Mouse (Mus musculus): ENCODE data around the gene Slc27a3. TPM values are rescaled to one million over a fixed set of nuclear protein-coding genes. Genes with fewer than 3 reads are reported as not detected.

Slc27a3 gene
- polyA plus RNA-seq, 1 experiment from 2014 or later = 5.2 TPM

GRCm38 (mm10) chr3:90342853-90343252 lies 46.9 kb downstream of the Slc27a3 start:
- DNase-seq (ENCODE audit: low spot score) = peak; percentile 11

DNA sequence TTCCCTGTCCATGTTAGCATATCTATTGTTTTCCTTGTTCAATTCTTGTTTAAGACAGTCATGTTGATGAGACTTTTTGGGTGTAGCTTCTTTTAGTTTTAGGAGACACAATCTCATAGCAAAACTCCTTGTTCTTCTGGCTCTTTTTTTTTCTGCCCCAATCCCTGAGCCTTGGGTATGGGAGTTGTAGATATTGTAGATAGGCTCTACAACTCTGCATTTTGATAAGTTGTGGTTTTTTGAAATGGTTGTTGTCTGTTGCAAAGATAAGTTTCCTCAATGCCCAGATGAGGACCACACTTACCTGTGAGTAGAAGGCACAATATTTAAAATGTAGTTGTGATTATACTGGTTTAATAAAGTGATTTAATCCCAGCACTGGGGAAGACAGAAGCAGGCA lies 49.6 kb downstream of the Slc27a3 start:
- DNase-seq (ENCODE audit: low spot score) = no peak

GRCm38 (mm10) chr3:90338190-90338589 lies 51.5 kb downstream of the Slc27a3 start:
- no peak for DNase-seq (ENCODE audit: low spot score)

- DNase-seq (ENCODE audit: low spot score) = no peak
Observed at GRCm38 (mm10) chr3:90335517-90335916, 54.2 kb downstream of the Slc27a3 start.

Other genes starting within 250 kb of the Slc27a3 start
- 2,641 and 2,777 TPM in 2 replicates for gene Rps27, start 176.3 kb downstream of the Slc27a3 start, polyA plus RNA-seq (2015; fragmentation: Nextera tagmentation; extraction: Ambion mirVana)
- gene Rab13, start 176.2 kb downstream of the Slc27a3 start, polyA plus RNA-seq (2015; fragmentation: Nextera tagmentation; extraction: Ambion mirVana) = 5.0 and 5.8 TPM in 2 replicates
- gene Jtb, start 158.3 kb downstream of the Slc27a3 start, polyA plus RNA-seq (2015; fragmentation: Nextera tagmentation; extraction: Ambion mirVana) = 169 and 171 TPM in 2 replicates
- 3.3 and 3.9 TPM in 2 replicates for gene Creb3l4, start 146.4 kb downstream of the Slc27a3 start, polyA plus RNA-seq (2015; fragmentation: Nextera tagmentation; extraction: Ambion mirVana)
- 92.7 and 96.1 TPM in 2 replicates for gene Slc39a1, start 141.8 kb downstream of the Slc27a3 start, polyA plus RNA-seq (2015; fragmentation: Nextera tagmentation; extraction: Ambion mirVana)
- gene Crtc2, start 135.8 kb downstream of the Slc27a3 start, polyA plus RNA-seq (2015; fragmentation: Nextera tagmentation; extraction: Ambion mirVana) = 16.1 and 21.1 TPM in 2 replicates
- gene Dennd4b, start 124.8 kb downstream of the Slc27a3 start, polyA plus RNA-seq (2015; fragmentation: Nextera tagmentation; extraction: Ambion mirVana) = 9.4 TPM in 2 replicates
- gene Gatad2b, start 96.8 kb downstream of the Slc27a3 start, polyA plus RNA-seq (2015; fragmentation: Nextera tagmentation; extraction: Ambion mirVana) = 10.1 and 14.1 TPM in 2 replicates
- 14.5 and 15.7 TPM in 2 replicates for gene Ints3, start 43.7 kb upstream of the Slc27a3 start, polyA plus RNA-seq (2015; fragmentation: Nextera tagmentation; extraction: Ambion mirVana)
- gene Npr1, start 75.9 kb upstream of the Slc27a3 start, polyA plus RNA-seq (2015; fragmentation: Nextera tagmentation; extraction: Ambion mirVana) = 2.5 and 2.6 TPM in 2 replicates
- gene Ilf2, start 86.2 kb upstream of the Slc27a3 start, polyA plus RNA-seq (2015; fragmentation: Nextera tagmentation; extraction: Ambion mirVana) = 137 and 146 TPM in 2 replicates
- 61.9 and 65.5 TPM in 2 replicates for gene Snapin, start 101.1 kb upstream of the Slc27a3 start, polyA plus RNA-seq (2015; fragmentation: Nextera tagmentation; extraction: Ambion mirVana)
- 162 and 169 TPM in 2 replicates for gene Chtop, start 119.6 kb upstream of the Slc27a3 start, polyA plus RNA-seq (2015; fragmentation: Nextera tagmentation; extraction: Ambion mirVana)
- 46.7 and 50.4 TPM in 2 replicates for gene S100a1, start 124.5 kb upstream of the Slc27a3 start, polyA plus RNA-seq (2015; fragmentation: Nextera tagmentation; extraction: Ambion mirVana)
- 146 and 154 TPM in 2 replicates for gene S100a13, start 124.5 kb upstream of the Slc27a3 start, polyA plus RNA-seq (2015; fragmentation: Nextera tagmentation; extraction: Ambion mirVana)
- 43.5 and 47.3 TPM in 2 replicates for gene S100a14, start 136.9 kb upstream of the Slc27a3 start, polyA plus RNA-seq (2015; fragmentation: Nextera tagmentation; extraction: Ambion mirVana)
- gene S100a16, start 147.3 kb upstream of the Slc27a3 start, polyA plus RNA-seq (2015; fragmentation: Nextera tagmentation; extraction: Ambion mirVana) = 136 and 139 TPM in 2 replicates
- 9.9 and 11.5 TPM in 2 replicates for gene S100a3, start 170.6 kb upstream of the Slc27a3 start, polyA plus RNA-seq (2015; fragmentation: Nextera tagmentation; extraction: Ambion mirVana)
- 1.2 and 1.5 TPM in 2 replicates for gene S100a2, start 200.3 kb upstream of the Slc27a3 start, polyA plus RNA-seq (2015; fragmentation: Nextera tagmentation; extraction: Ambion mirVana)
- gene Gm42674, start 212.0 kb upstream of the Slc27a3 start, polyA plus RNA-seq (2015; fragmentation: Nextera tagmentation; extraction: Ambion mirVana) = not detected in 2 replicates
- gene S100a4, start 213.8 kb upstream of the Slc27a3 start, polyA plus RNA-seq (2015; fragmentation: Nextera tagmentation; extraction: Ambion mirVana) = 88.5 and 88.9 TPM in 2 replicates
- gene S100a5, start 218.6 kb upstream of the Slc27a3 start, polyA plus RNA-seq (2015; fragmentation: Nextera tagmentation; extraction: Ambion mirVana) = 0.51 and 1.2 TPM in 2 replicates
- 164 and 165 TPM in 2 replicates for gene S100a6, start 222.9 kb upstream of the Slc27a3 start, polyA plus RNA-seq (2015; fragmentation: Nextera tagmentation; extraction: Ambion mirVana)